Mouse (Mus musculus): ENCODE measurements around the gene Gm8082.
"Not testable (repeated sequence)": the region's sequence is repeated elsewhere in the genome, so short reads cannot be mapped to it uniquely, and the experiment has no call there.

The Gm8082 gene

DNA sequence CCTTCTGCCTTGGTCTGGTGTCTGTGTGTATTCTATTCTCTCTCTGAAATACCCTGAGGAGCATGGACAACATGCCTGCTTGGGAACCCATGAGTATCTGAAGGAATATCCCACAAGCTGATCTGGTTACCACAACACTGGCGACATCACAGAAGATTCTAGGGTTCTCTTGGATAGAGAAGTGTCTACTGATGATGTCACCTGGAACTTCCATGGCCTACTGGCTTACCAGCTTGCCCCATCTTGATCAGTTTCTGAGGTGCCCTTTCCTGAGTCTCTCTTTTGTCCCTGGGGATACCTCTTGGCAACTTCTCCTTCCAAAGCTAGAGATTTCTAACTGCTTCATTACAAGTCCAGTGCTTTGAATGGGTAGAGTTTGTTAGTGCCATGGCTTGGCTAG lies at the start of gene Gm8082:
Gene Gm8082, minus strand, starts transcription at position 101 of the 400 bp plus-strand sequence.
- ATAC-seq (ENCODE audit: insufficient number of reproducible peaks, low FRiP score, low TSS enrichment), result not testable (repeated sequence)

DNA sequence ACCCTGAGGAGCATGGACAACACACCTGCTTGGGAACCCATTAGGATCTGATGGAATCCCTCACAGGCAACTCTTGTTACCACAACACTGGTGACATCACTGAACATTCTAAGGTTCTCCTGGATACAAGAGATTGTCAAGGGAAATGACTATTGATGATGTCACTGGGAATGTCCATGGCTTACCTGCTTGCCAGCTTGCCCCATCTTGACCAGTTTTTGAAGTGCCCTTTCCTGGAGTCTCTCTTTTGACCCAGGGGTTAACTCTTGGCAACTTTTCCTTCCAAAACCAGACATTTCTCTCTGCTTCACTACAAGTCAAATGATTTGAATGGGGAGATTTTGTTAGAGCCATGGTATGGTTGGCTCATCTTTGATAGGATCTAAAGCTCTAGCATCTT lies 22.1 kb upstream of the Gm8082 start, which contains the start of gene Gm10376:
Gene Gm10376, minus strand, starts transcription at position 101 of the 400 bp plus-strand sequence.
- ATAC-seq (ENCODE audit: insufficient number of reproducible peaks, low FRiP score, low TSS enrichment), result not testable (repeated sequence)

Measured in cerebellum, adult (tissue).